Mouse (Mus musculus): ENCODE measurements around the gene Klk10. TPM values are rescaled to one million over a fixed set of nuclear protein-coding genes. Genes with fewer than 3 reads are reported as not detected.

The Klk10 gene
- polyA plus RNA-seq, 2 experiments, result 0.02 TPM; not detected in 1

- H3K4me1 ChIP-seq (replicated peaks; ENCODE audit: control insufficient read depth in 2 of 2, insufficient read depth in 2 of 2, low read length in 1 of 2), result no peaks in the 10 kb centered on the region
- DNase-seq (ENCODE audit: low read depth in 3 of 3, low spot score in 3 of 3), result no peak
- peaks cover 15% of the 10 kb centered on the region for H3K27me3 ChIP-seq (ENCODE audit: control insufficient read depth, insufficient read depth, low read length)
- H3K4me3 ChIP-seq (ENCODE audit: insufficient read depth in 1 of 2, low read depth in 2 of 2, low read length in 2 of 2), result no peak overlapping the region
- H3K27ac ChIP-seq, result no peak overlapping the region
- ATAC-seq (ENCODE audit: insufficient read depth), result no peak
- no peaks in the 10 kb centered on the region for H3K36me3 ChIP-seq (replicated peaks; ENCODE audit: control insufficient read depth, insufficient read depth, low read depth)
- 52% methylated on average over 7 of the region's 7 CpGs for WGBS (ENCODE audit: insufficient replicate concordance)
- H3K9me3 ChIP-seq (ENCODE audit: control insufficient read depth, low read length), result no peaks in the 10 kb centered on the region
- TF ChIP-seq EP300 (IDR thresholded peaks at IDR 0.05; ENCODE audit: low read depth) (no peak), CTCF (IDR thresholded peaks at IDR 0.05; ENCODE audit: low read depth) (no peak)
- H3K4me2 ChIP-seq (ENCODE audit: low read depth), result no peak overlapping the region
- H3K9ac ChIP-seq (replicated peaks), result no peak overlapping the region
These were observed 19.0 kb downstream of the Klk10 start for GRCm38 (mm10) chr7:43799876-43800275.

GRCm38 (mm10) chr7:43810994-43811393 lies 30.2 kb downstream of the Klk10 start, which contains the start of gene Klk7:
Gene Klk7, plus strand, starts transcription at chr7:43811294.
- Histone ChIP-seq H3K9me3 (ENCODE audit: control insufficient read depth, low read length) (no peaks in the 10 kb centered on the region), H3K27ac (no peak within 1 kb of the TSS), H3K36me3 (replicated peaks; ENCODE audit: control insufficient read depth, insufficient read depth, low read depth) (no peaks in the 10 kb centered on the region), H3K4me3 (ENCODE audit: insufficient read depth in 1 of 2, low read depth in 2 of 2, low read length in 2 of 2) (no peak within 1 kb of the TSS), H3K27me3 (ENCODE audit: control insufficient read depth, insufficient read depth, low read length) (no peaks in the 10 kb centered on the region), H3K4me2 (ENCODE audit: low read depth) (no peak within 1 kb of the TSS), H3K9ac (replicated peaks) (no peak within 1 kb of the TSS), H3K4me1 (replicated peaks; ENCODE audit: control insufficient read depth in 2 of 2, insufficient read depth in 2 of 2, low read length in 1 of 2) (no peaks in the 10 kb centered on the region)
- WGBS (ENCODE audit: insufficient replicate concordance), result 47% methylated on average over 5 of the region's 5 CpGs
- DNase-seq (ENCODE audit: low read depth in 3 of 3, low spot score in 3 of 3), result no peak
- TF ChIP-seq CTCF (IDR thresholded peaks at IDR 0.05; ENCODE audit: low read depth), result no peak
- ATAC-seq (ENCODE audit: insufficient read depth), result no peak

- no peak for TF ChIP-seq EP300 (IDR thresholded peaks at IDR 0.05; ENCODE audit: low read depth)
- TF ChIP-seq CTCF (IDR thresholded peaks at IDR 0.05; ENCODE audit: low read depth), result no peak
- no peak overlapping the region for H3K4me3 ChIP-seq (ENCODE audit: insufficient read depth in 1 of 2, low read depth in 2 of 2, low read length in 2 of 2)
- no peaks in the 10 kb centered on the region for H3K4me1 ChIP-seq (replicated peaks; ENCODE audit: control insufficient read depth in 2 of 2, insufficient read depth in 2 of 2, low read length in 1 of 2)
- no peak overlapping the region for H3K27ac ChIP-seq
- DNase-seq (ENCODE audit: low read depth in 3 of 3, low spot score in 3 of 3) (no peak), ATAC-seq (ENCODE audit: insufficient read depth) (no peak)
- no peaks in the 10 kb centered on the region for H3K27me3 ChIP-seq (ENCODE audit: control insufficient read depth, insufficient read depth, low read length)
- H3K36me3 ChIP-seq (replicated peaks; ENCODE audit: control insufficient read depth, insufficient read depth, low read depth), result no peaks in the 10 kb centered on the region
- no peaks in the 10 kb centered on the region for H3K9me3 ChIP-seq (ENCODE audit: control insufficient read depth, low read length)
- WGBS (ENCODE audit: insufficient replicate concordance), result 59% methylated on average over 7 of the region's 7 CpGs
- no peak overlapping the region for H3K4me2 ChIP-seq (ENCODE audit: low read depth)
- H3K9ac ChIP-seq (replicated peaks), result no peak overlapping the region
These were observed 34.4 kb downstream of the Klk10 start for GRCm38 (mm10) chr7:43815211-43815610.

GRCm38 (mm10) chr7:43816746-43817145 lies 35.9 kb downstream of the Klk10 start:
- Histone ChIP-seq H3K4me3 (ENCODE audit: insufficient read depth in 1 of 2, low read depth in 2 of 2, low read length in 2 of 2) (no peak overlapping the region), H3K27me3 (ENCODE audit: control insufficient read depth, insufficient read depth, low read length) (no peaks in the 10 kb centered on the region), H3K36me3 (replicated peaks; ENCODE audit: control insufficient read depth, insufficient read depth, low read depth) (no peaks in the 10 kb centered on the region), H3K9ac (replicated peaks) (no peak overlapping the region), H3K4me2 (ENCODE audit: low read depth) (no peak overlapping the region), H3K4me1 (replicated peaks; ENCODE audit: control insufficient read depth in 2 of 2, insufficient read depth in 2 of 2, low read length in 1 of 2) (no peaks in the 10 kb centered on the region), H3K27ac (no peak overlapping the region), H3K9me3 (ENCODE audit: control insufficient read depth, low read length) (no peaks in the 10 kb centered on the region)
- DNase-seq (ENCODE audit: low read depth in 3 of 3, low spot score in 3 of 3) (no peak), ATAC-seq (ENCODE audit: insufficient read depth) (no peak)
- TF ChIP-seq EP300 (IDR thresholded peaks at IDR 0.05; ENCODE audit: low read depth) (no peak), CTCF (IDR thresholded peaks at IDR 0.05; ENCODE audit: low read depth) (no peak)

- H3K4me3 ChIP-seq (ENCODE audit: insufficient read depth in 1 of 2, low read depth in 2 of 2, low read length in 2 of 2), result no peak overlapping the region
- no peaks in the 10 kb centered on the region for H3K36me3 ChIP-seq (replicated peaks; ENCODE audit: control insufficient read depth, insufficient read depth, low read depth)
- no peak overlapping the region for H3K4me2 ChIP-seq (ENCODE audit: low read depth)
- DNase-seq (ENCODE audit: low read depth in 3 of 3, low spot score in 3 of 3) (no peak), ATAC-seq (ENCODE audit: insufficient read depth) (no peak)
- 75% methylated on average over 7 of the region's 7 CpGs for WGBS (ENCODE audit: insufficient replicate concordance)
- H3K27ac ChIP-seq, result no peak overlapping the region
- no peak overlapping the region for H3K9ac ChIP-seq (replicated peaks)
- H3K4me1 ChIP-seq (replicated peaks; ENCODE audit: control insufficient read depth in 2 of 2, insufficient read depth in 2 of 2, low read length in 1 of 2), result no peaks in the 10 kb centered on the region
- no peaks in the 10 kb centered on the region for H3K9me3 ChIP-seq (ENCODE audit: control insufficient read depth, low read length)
- TF ChIP-seq EP300 (IDR thresholded peaks at IDR 0.05; ENCODE audit: low read depth), result no peak
- TF ChIP-seq CTCF (IDR thresholded peaks at IDR 0.05; ENCODE audit: low read depth), result no peak
- no peaks in the 10 kb centered on the region for H3K27me3 ChIP-seq (ENCODE audit: control insufficient read depth, insufficient read depth, low read length)
These were observed 40.7 kb downstream of the Klk10 start for GRCm38 (mm10) chr7:43821581-43821980.

Data from liver, embryonic 14.5 days (tissue).